Mouse (Mus musculus): ENCODE measurements around the gene Thap12. TPM values are rescaled to one million over a fixed set of nuclear protein-coding genes. Genes with fewer than 3 reads are reported as not detected.

Thap12 gene
- 10 to 100 TPM; 54.8 to 60.0 TPM for total RNA-seq (2021)

GRCm38 (mm10) chr7:98702283-98703240 lies at the start of gene Thap12:
Gene Thap12, plus strand, starts transcription at chr7:98703103.
- DNase-seq (ENCODE audit: low spot score in 2 of 2) = peak; percentile 100
- intact Hi-C loops (cut with DNase I) = loop anchor here (2.0 to 5.0 kb wide), 2 partner anchors 46 to 115 kb away; partner anchors contain the start of gene Emsy

DNA sequence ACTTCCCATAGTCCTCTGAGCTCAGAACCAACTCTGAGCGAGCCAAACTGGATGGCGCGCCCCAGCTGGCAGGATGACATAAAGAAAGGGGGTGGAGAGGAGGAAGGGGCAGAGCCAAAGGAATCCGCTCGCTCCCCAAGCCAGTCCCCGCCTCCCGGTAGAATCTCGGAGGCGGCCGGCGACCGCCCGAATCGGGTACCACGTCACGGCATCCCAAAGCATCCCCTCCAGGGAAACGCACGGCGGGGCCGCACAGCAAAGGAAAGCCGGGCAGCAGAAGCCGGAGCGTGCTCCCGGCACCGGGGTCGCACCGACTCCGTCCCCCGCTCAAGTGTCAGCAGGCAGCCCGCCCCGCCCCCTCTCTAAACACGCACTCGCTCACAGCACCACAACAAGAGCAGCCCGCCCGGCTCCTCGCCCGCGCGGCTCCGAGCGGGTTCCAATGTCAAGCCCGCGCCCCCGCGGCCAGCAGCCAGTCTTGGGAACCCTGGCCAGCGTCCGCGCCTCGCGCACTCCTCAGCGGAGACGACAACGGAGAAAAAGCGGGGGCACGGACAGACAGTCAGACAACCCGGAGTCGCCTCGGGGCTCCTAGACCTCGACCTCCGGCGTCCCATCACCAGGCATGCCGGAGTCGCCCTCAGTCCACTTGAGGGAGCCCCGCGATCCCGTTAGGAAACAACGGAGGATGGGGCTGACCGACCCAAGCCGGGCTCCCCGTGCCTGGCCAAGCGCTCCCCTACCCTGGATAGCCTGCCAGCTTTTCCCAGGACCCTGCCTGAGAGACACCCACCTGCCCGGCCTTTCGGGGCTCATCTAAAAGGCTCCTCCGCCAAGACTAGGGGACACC lies 47.0 kb upstream of the Thap12 start:
- intact Hi-C loops (cut with DNase I) = loop anchor here (2.0 kb wide), 1 partner anchor 47 kb away; the partner anchor contains the start of gene Thap12
- peak; percentile 83 to 84 for DNase-seq (ENCODE audit: low spot score in 2 of 2)

GRCm38 (mm10) chr7:98656531-98657221 lies 46.2 kb upstream of the Thap12 start, which contains the start of gene Emsy:
Gene Emsy, minus strand, starts transcription at chr7:98656783.
- DNase-seq (ENCODE audit: low spot score in 2 of 2) = peak; percentile 95 to 96
- intact Hi-C loops (cut with DNase I) = loop anchor here (2.0 kb wide), 1 partner anchor 46 kb away; the partner anchor contains the start of gene Thap12

GRCm38 (mm10) chr7:98665166-98665565 lies 37.7 kb upstream of the Thap12 start:
- no peak for DNase-seq (ENCODE audit: low spot score in 2 of 2)

GRCm38 (mm10) chr7:98665726-98666125 lies 37.2 kb upstream of the Thap12 start:
- intact Hi-C loops (cut with DNase I) = no loop called here
- DNase-seq (ENCODE audit: low spot score in 2 of 2) = no peak

More at GRCm38 (mm10) chr7:98665166-98665565, 37.7 kb upstream of the Thap12 start:
- intact Hi-C loops (cut with DNase I) = no loop called here

- no peak for DNase-seq (ENCODE audit: low spot score in 2 of 2)
- intact Hi-C loops (cut with DNase I) = no loop called here
Measured at GRCm38 (mm10) chr7:98667956-98668746, 34.8 kb upstream of the Thap12 start.

DNA sequence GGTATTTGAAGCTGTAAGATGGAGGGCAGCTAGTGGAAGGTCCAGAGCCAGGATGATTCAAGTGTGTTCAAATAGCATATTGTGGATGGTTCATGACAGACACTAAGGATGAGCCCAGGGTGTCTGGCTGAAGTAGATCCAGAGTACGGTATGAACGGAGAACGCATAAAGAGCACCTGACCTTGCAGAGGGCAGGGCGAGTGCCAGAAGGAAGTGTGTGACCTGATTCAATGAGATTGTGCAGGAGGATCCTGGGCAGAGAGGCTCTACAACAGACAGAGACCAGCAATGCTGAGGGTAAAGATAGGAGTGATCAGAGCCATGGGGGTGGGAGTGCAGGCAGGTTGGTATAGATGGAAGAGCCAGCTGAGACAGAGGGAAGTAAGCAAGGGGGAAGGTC lies 32.1 kb upstream of the Thap12 start:
- intact Hi-C loops (cut with DNase I) = no loop called here
- DNase-seq (ENCODE audit: low spot score in 2 of 2) = no peak

DNA sequence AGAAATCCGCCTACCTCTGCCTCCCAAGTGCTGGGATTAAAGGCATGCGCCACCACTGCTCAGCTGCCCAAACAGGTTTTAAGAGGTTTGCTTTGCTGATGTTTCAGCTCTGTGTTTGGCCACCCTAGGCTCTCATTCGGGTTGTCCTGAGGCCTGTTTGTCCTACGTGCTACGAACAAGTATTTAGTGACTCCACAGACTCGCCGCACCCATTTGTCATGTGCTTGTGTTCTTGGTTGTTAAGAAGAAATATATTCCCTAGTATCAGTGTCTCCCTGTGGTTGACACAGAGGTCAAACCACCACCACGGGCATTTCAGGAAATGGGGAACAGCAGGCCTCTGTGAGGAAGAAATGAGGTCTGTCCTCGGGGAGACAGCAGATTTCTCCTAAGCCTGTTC lies 31.5 kb upstream of the Thap12 start:
- intact Hi-C loops (cut with DNase I) = no loop called here

GRCm38 (mm10) chr7:98672241-98672955 lies 30.5 kb upstream of the Thap12 start:
- DNase-seq (ENCODE audit: low spot score in 2 of 2) = no peak
- intact Hi-C loops (cut with DNase I) = no loop called here

More for the DNA sequence above, 31.5 kb upstream of the Thap12 start:
- DNase-seq (ENCODE audit: low spot score in 2 of 2) = no peak

GRCm38 (mm10) chr7:98674344-98674743 lies 28.6 kb upstream of the Thap12 start:
- no peak for DNase-seq (ENCODE audit: low spot score in 2 of 2)
- intact Hi-C loops (cut with DNase I) = no loop called here

DNA sequence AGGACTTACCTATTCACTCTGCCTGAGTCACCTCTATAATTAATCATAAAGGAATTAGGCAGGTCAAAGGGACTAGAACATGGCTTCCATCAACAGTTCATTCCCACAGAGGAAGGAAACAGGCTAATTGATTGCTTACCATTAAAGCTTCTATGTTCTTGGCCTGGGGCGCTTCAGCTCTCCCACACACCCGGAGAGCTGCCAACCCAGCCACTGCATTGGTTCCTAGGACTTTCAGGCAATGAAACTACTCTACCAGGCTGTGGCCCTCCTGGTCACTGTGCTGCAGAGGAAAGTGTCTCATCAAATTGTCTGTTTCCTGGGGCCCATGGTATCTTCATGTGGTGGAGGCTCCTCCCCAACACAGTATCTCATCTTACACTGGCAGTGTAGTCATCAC lies 25.4 kb upstream of the Thap12 start:
- intact Hi-C loops (cut with DNase I) = no loop called here
- no peak for DNase-seq (ENCODE audit: low spot score in 2 of 2)

DNA sequence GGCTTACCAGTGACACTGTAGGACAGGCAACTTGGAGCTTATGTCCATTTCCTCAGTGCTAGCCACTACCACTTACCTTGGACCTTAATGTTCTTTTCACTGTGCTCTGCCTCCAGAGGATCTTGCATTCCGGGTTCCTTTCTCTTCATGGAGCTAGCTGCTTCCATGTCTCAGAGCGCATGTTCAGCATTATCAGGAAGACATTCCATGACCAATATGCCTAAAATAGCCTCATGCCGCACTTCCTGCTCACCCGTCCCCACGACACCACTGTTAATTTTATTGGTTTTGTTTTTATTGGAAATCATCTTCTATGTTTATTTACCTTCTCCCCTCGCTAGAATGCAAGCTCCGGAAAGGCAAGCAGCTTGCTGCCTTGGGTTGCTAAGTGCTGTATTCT lies 24.5 kb upstream of the Thap12 start:
- intact Hi-C loops (cut with DNase I) = no loop called here
- DNase-seq (ENCODE audit: low spot score in 2 of 2) = no peak

GRCm38 (mm10) chr7:98680691-98681090 lies 22.2 kb upstream of the Thap12 start:
- intact Hi-C loops (cut with DNase I) = no loop called here
- DNase-seq (ENCODE audit: low spot score in 2 of 2) = no peak

- DNase-seq (ENCODE audit: low spot score in 2 of 2) = no peak
- intact Hi-C loops (cut with DNase I) = no loop called here
Measured at GRCm38 (mm10) chr7:98682821-98683220, 20.1 kb upstream of the Thap12 start.

DNA sequence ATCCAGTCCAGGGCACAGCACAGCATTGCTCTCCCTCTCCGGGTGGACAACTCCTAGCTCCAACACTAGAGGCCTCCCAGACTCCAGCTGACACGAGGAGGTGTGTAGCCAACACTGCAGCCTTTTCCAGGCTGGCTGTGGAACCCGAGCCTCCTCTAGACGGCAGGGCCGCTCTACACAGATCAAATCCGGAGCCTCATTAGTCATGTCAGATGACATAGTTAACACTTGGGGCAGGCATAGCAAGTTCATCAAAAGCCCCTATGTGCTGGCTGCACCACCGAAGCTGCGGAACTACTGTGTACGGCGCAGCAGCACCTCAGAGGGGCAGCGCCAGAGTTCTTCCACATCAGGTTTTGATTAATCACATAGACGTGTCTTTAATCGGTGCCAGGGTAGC lies 17.0 kb upstream of the Thap12 start:
- intact Hi-C loops (cut with DNase I) = no loop called here

DNA sequence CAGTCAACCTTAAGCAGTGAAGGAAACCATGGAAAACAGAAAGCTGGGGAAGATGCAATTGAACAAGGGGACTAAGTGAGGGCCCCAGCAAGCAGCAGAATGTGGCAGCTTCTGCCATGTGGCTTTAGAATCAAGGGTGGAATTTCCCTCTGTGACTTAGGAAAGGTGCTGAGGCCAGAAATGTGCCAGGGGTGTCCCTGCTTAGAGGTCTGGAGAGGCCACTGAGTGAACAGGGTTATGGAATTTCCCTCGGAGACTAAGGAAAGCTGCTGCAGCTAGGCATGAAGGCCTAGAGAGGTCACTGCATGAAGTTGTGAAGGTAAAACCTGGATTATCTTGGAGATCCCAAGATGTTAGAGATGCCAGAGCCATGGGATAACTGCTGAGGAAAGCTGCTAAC lies 12.8 kb upstream of the Thap12 start:
- intact Hi-C loops (cut with DNase I) = no loop called here
- no peak for DNase-seq (ENCODE audit: low spot score in 2 of 2)

More for the DNA sequence above, 17.0 kb upstream of the Thap12 start:
- DNase-seq (ENCODE audit: low spot score in 2 of 2) = no peak

DNA sequence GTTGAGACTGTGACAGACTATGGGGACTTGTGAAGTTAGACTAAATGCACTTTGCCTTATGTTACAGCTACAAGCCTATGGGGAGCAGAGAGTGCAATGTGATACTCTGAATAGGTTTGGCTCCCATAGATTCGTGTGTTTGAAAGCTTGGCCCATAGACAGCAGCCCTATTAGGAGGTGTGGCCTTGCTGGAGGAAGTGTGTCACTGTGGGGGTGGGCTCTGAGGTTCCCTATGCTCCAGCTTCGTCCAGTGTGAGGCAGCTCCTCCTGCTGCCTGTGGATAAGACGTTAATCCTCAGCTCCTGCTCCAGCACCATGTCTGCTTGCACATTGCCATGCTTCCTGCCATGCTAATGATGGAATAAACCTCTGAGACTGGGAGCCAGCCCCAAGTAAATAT lies 12.1 kb upstream of the Thap12 start:
- intact Hi-C loops (cut with DNase I) = no loop called here

More for the DNA sequence above, 12.1 kb upstream of the Thap12 start:
- DNase-seq (ENCODE audit: low spot score in 2 of 2) = no peak
